Mouse (Mus musculus) brain, embryonic 14.5 days (tissue): ENCODE measurements around the gene Zbtb9. TPM values are rescaled to one million over a fixed set of nuclear protein-coding genes. Genes with fewer than 3 reads are reported as not detected.
A peak's percentile ranks its signal among the peaks of the same experiment; 100 is the strongest.

Experiments used
- DNase-seq: peaks from one replicate; pipeline ENCODE4 v3.0.0-alpha.2; 2011; ENCODE audit warnings: low read depth
- CTCF ChIP-seq: fragments of 200-500 bp; IDR thresholded peaks from 2 replicates; pipeline ENCODE4 v1.5.1; 2012; ENCODE audit warnings: inconsistent platforms, mild to moderate bottlenecking, moderate library complexity, borderline replicate concordance; ENCODE audit not compliant: insufficient read depth, insufficient read length; ENCODE audit errors: extremely low read depth
- POLR2A ChIP-seq: fragments of 200-500 bp; IDR thresholded peaks from 2 replicates; pipeline ENCODE4 v1.6.1; 2012; ENCODE audit warnings: mild to moderate bottlenecking, inconsistent platforms, borderline replicate concordance; ENCODE audit not compliant: poor library complexity, insufficient read depth, insufficient read length, severe bottlenecking; ENCODE audit errors: extremely low read depth
- polyA plus RNA-seq: library from polyadenylated mRNA; depleted of rRNA; stranded (reverse); fragments of >200 nt; gene quantifications from 2 replicates; pipeline ENCODE4 v1.2.3, GENCODE M21; 2012; rRNA removed

Zbtb9 gene
- polyA plus RNA-seq, 1 experiment: 22.9 TPM

DNA sequence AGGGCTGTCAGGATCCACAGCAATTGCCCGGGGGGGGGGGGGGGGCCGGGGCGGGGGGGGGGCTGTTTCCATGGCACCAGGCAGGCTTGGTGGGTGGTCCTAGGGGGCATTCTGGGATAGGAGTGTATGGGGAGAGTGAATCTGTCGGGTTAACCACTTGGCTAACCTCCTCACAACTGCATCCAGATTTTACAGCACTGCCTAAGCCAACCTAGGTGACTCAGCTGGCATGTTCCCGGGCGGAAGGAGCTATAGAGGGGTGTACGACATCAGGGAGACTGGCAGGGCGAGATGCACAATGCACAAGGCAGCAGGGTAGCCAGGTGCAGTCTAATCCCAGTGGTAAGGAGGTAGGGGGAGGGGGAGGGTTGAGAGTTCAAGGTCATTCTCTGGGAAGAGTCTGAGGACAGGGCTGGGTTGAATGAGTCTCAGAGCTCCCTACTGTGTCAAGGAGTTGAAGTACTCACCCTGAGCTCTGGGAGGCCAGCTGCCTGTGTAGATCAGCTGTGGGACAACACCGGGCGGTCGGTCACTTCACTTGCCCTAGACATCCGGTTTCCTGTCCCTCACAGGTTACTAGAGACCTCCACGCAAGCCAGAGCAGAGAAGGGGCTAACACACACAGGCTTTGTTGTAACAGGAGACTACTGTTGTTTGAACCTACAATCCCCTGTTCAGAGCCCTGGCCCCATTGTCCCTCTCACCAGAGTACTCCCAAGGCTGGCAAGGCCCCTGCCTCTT lies 68.2 kb downstream of the Zbtb9 start:
- DNase-seq: no peak
- TF ChIP-seq CTCF (no peak), POLR2A (no peak)

GRCm38 (mm10) chr17:27041787-27042055 lies 68.8 kb downstream of the Zbtb9 start:
- TF ChIP-seq CTCF (no peak), POLR2A (no peak)
- no peak for DNase-seq

- DNase-seq: no peak
These were observed 69.9 kb downstream of the Zbtb9 start for GRCm38 (mm10) chr17:27042840-27043239.

DNA sequence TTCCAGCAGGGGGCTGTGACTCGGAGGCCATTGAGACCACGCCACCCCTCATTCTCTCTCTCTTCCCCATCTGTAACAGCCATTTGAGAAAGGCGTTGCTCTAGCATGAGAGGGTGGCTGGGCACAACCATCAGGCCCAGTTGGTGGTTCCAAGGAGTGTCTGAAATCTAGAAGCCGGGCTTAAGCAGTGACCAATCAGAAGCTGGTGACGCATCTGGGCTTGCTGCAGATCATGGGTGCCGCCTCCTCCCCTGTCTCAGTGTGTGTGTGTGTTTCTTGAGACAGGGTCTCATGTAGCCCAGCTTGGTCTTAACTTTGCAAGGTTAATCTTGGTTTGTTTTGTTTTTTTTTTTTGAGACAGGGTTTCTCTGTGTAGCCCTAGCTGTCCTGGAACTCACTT lies 72.2 kb downstream of the Zbtb9 start:
- TF ChIP-seq CTCF (no peak), POLR2A (no peak)
- no peak for DNase-seq

More at GRCm38 (mm10) chr17:27042840-27043239, 69.9 kb downstream of the Zbtb9 start:
- TF ChIP-seq POLR2A (no peak), CTCF (no peak)

DNA sequence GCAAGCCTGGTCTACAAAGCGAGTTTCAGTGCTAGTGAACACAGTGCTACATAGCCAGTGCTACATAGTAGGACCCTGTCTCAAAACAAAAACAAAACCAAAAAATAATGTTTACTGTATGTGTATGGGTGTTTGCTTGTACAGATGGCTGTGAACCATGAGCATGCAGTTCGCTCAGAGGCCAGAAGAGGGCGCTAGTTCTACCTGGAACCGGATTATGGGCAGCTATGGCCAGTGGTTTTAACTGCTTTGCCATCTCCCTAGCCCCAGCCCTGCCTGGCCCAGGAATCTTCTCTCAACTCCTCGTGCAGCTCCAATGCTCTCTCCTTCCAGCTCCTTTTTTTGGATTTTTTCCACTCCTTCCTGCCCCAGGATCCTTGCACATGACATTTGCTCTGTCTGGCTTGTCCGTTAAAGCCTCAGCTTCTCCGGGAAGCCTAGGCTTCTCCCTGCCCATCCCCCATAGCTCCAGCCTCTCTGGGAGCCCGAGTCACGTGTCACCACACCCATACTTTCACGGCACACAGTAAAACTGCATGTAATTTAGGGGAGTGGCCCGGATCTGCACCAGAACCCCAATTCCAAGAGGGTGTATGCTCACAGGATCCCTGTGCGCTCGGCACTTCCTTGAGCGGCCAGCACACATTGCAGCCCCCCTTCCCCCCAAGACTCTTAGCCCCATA lies 74.9 kb downstream of the Zbtb9 start:
- no peak for DNase-seq
- TF ChIP-seq POLR2A (no peak), CTCF (peak; percentile 51; the same call in 1 of the 2 replicates)

DNA sequence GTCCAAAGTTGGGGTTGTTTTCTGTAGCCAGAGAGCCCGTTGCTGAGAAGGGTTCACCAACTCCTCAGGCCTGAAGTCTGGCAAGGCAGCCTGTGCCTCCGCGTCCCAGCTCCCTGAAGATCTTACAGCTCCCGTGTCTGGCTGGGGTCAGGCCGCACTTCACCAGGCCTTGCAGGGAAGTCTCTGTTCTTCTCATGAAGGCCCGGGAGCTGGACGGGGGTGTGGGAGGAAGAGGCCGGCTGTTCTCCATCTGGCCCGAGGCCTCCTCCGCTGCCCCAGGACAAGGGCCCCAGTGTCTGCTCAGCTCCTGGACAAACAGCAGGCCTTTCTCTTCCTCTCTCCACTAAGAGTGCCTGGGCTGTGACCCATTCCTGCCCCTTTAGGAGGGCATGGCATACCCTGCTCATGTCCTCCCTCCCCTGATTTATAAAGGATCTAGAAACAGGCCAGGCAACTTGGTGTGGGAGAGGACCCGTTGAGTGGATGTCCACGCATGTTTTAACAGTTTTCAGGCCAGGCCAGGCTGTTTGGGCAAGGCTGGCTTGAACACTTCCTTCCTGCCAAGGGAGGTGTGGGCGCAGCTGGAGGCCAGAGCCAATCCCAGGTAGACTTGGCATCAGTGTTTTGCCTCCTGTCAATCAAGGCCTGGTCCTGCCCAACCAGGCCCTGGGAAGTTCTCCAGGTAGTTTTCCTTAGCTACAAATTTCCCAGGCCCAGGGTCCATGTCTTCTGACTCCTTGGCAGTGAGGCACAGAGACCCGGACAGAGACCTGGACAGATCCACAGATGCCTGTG lies 75.7 kb downstream of the Zbtb9 start:
- no peak for TF ChIP-seq CTCF
- DNase-seq: no peak

DNA sequence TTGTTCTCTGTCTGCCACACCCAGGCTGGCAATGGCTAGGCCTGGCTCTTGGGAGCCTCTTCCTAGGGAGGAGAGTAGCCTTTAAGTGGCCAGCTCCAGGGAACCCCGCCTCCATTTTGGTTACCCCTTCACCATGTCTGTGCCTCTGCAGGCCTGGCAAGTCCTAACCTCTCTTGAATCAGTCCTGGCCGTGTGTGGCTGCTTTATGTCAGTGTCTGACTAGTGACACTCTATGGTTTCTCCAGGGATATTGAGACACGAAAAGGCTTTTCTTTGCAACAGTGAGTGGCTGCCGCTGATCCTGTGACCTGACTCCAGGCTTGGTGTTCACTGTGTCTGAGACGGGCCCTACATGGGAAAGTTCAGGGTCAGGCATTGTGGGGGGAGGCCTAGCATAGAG lies 77.9 kb downstream of the Zbtb9 start:
- DNase-seq: no peak
- TF ChIP-seq CTCF (no peak), POLR2A (no peak)

GRCm38 (mm10) chr17:27051514-27051913 lies 78.5 kb downstream of the Zbtb9 start:
- no peak for DNase-seq
- TF ChIP-seq CTCF (no peak), POLR2A (no peak)

DNA sequence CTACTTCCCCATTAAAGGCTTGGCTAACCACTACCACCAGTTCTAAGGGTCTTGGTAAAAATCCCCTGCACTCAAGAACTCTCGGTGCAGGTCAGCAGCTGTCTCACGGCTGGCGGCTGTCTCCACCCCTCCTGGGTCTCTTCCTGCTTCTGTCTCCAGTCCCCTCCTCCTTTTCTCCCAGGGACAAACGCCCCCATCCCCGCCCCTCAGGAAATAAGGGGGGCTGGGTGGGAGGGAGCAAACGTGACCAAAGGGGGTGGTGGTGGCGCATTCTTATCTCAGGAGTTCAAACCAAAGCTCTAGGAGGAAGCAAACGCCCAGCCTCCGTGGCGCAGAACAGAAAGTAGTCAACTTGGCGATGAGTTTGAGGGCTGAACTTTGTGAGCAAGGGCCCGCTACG lies 83.2 kb downstream of the Zbtb9 start:
- TF ChIP-seq CTCF: no peak
- TF ChIP-seq POLR2A: no peak
- peak; percentile 32 for DNase-seq

DNA sequence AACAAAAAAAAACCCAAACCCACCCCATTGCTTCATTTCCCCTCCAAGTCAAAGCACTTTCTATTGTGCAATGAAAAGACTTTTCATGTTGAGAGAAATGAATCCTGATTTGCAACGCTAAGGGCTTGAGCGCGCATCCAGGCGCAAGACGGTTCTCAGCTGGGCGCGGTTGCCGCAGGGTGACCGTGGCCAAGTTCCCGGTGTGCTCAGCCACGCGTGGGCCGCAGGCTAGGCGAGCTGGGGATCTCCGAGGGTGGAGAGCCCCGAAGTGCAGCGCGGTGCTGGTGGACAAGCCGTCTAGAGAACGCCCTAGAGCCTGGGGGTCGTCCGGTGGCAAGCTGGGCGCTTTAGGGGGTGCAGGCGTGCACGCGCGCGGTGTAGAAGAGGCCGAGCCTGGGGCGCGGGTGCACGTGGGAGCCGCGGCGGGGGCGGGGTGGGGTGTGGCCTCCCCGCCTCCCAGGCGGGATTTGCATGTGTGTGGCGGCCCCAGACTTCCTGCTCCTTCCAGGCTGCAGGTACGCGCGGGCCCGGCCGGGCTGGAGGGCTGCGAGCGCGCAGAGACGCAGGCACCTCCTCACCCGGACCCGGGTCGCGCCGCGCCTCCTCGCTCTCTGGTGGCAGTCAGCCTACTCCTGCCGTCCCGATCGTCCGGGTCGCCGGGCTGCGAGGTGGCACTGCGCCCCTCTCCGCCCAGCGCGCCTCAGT lies 84.0 kb downstream of the Zbtb9 start, which contains the start of gene Itpr3:
Gene Itpr3 (plus strand): TSS at position 493 of the 705 bp plus-strand sequence.
- TF ChIP-seq POLR2A: no peak
- TF ChIP-seq CTCF: no peak
- peak; percentile 36 for DNase-seq

- DNase-seq: no peak
- TF ChIP-seq CTCF: no peak
- TF ChIP-seq POLR2A: no peak
These were observed 84.6 kb downstream of the Zbtb9 start for GRCm38 (mm10) chr17:27057517-27058055.

Other genes with a start within 250 kb of the Zbtb9 start
- 44.3 and 45.2 TPM in 2 replicates for gene Bnip1, start 192.1 kb upstream of the Zbtb9 start, polyA plus RNA-seq
- 0.04 TPM in 1 of 2 replicates, not detected in the other for gene Nkx2-5, start 128.2 kb upstream of the Zbtb9 start, polyA plus RNA-seq
- 9.9 and 15.7 TPM in 2 replicates for gene Kifc5b, start 56.1 kb upstream of the Zbtb9 start, polyA plus RNA-seq
- 50.0 and 66.4 TPM in 2 replicates for gene Phf1, start 40.1 kb upstream of the Zbtb9 start, polyA plus RNA-seq
- 88.9 and 145 TPM in 2 replicates for gene Cuta, start 33.6 kb upstream of the Zbtb9 start, polyA plus RNA-seq
- 120 and 136 TPM in 2 replicates for gene Syngap1, start 31.9 kb upstream of the Zbtb9 start, polyA plus RNA-seq
- 31.0 and 35.1 TPM in 2 replicates for gene Bak1, start 55.8 kb downstream of the Zbtb9 start, polyA plus RNA-seq
- gene Itpr3, start 84.1 kb downstream of the Zbtb9 start, polyA plus RNA-seq: 1.4 and 3.4 TPM in 2 replicates
- 242 and 333 TPM in 2 replicates for gene Uqcc2, start 160.7 kb downstream of the Zbtb9 start, polyA plus RNA-seq
- gene Ip6k3, start 194.6 kb downstream of the Zbtb9 start, polyA plus RNA-seq: 0.29 and 0.33 TPM in 2 replicates
- 117 and 154 TPM in 2 replicates for gene Lemd2, start 231.3 kb downstream of the Zbtb9 start, polyA plus RNA-seq